Mouse (Mus musculus) limb, embryonic 14.5 days (tissue): ENCODE data around the gene Ly6g5b. TPM values are rescaled to one million over a fixed set of nuclear protein-coding genes. Genes with fewer than 3 reads are reported as not detected.
A peak's percentile ranks its signal among the peaks of the same experiment; 100 is the strongest.

Experiments
- ATAC-seq: fragments of 200-750 bp; cut with Nextera tagmentation; 2 replicates; pipeline ENCODE4 v1.8.0; 2017; ENCODE audit warnings: low read depth, moderate number of reproducible peaks, moderate TSS enrichment; ENCODE audit not compliant: low FRiP score
- DNase-seq: peaks from one replicate; pipeline ENCODE4 v3.0.0-alpha.2; 2015; ENCODE audit warnings: low spot score
- H3K27ac ChIP-seq: fragments of 300-500 bp; sonication (generic); replicated peaks from 2 replicates; pipeline ENCODE4 v1.5.1; 2014; ENCODE audit warnings: low read depth, mild to moderate bottlenecking, low read length, moderate library complexity, mixed read lengths
- H3K27me3 ChIP-seq: fragments of 300-500 bp; sonication (generic); 2 replicates; pipeline ENCODE4 v1.6.1; 2014; ENCODE audit warnings: low read length, mixed read lengths; ENCODE audit not compliant: control insufficient read depth, insufficient read depth
- H3K36me3 ChIP-seq: fragments of 300-500 bp; sonication (generic); 2 replicates; pipeline ENCODE4 v1.6.1; 2014; ENCODE audit warnings: mild to moderate bottlenecking, low read length, moderate library complexity, mixed read lengths; ENCODE audit not compliant: control insufficient read depth, insufficient read depth
- H3K4me1 ChIP-seq: fragments of 300-500 bp; sonication (generic); 2 replicates; pipeline ENCODE4 v1.6.1; 2014; ENCODE audit warnings: antibody characterized with exemption, low read length, mixed read lengths; ENCODE audit not compliant: control insufficient read depth, insufficient read depth
- H3K4me2 ChIP-seq: fragments of 300-500 bp; sonication (generic); replicated peaks from 2 replicates; pipeline ENCODE4 v1.6.1; 2014; ENCODE audit warnings: low read depth, mild to moderate bottlenecking, low read length, moderate library complexity; ENCODE audit not compliant: severe bottlenecking
- H3K4me3 ChIP-seq: fragments of 300-500 bp; sonication (generic); replicated peaks from 2 replicates; pipeline ENCODE4 v1.5.1; 2014; ENCODE audit warnings: low read length
- H3K9ac ChIP-seq: fragments of 300-500 bp; sonication (generic); 2 replicates; pipeline ENCODE4 v1.6.1; 2014; ENCODE audit warnings: mild to moderate bottlenecking, low read depth, low read length, moderate library complexity; ENCODE audit not compliant: severe bottlenecking
- H3K9me3 ChIP-seq: fragments of 300-500 bp; sonication (generic); 2 replicates; pipeline ENCODE4 v1.6.1; 2016; ENCODE audit warnings: low read length; ENCODE audit not compliant: control insufficient read depth
- POLR2A ChIP-seq: fragments of 200-500 bp; IDR thresholded peaks from 2 replicates; pipeline ENCODE4 v1.8.0; 2012; ENCODE audit warnings: inconsistent platforms, mild to moderate bottlenecking, moderate library complexity, borderline replicate concordance; ENCODE audit not compliant: insufficient read depth, insufficient read length; ENCODE audit errors: extremely low read depth
- whole genome bisulfite sequencing: fragments of 180-500 bp; shearing (Covaris S2); extraction: QIAGEN DNeasy Blood & Tissue Kit; methylation state at CpG from one replicate; pipeline ENCODE4 v1.1.7; 2014; 5-methylcytosine and 5-hydroxymethylcytosine counted together
- polyA plus RNA-seq, 2 experiments: library from polyadenylated mRNA; depleted of rRNA in 1 of 2; stranded (reverse) in 1 of 2; unstranded in 1 of 2; fragments of >200 nt; fragmentation: Nextera tagmentation in 1 of 2; extraction: Ambion mirVana in 1 of 2; gene quantifications; 2 replicates each; pipeline versions ENCODE4 v1.2.1 to v1.2.3; 2012 to 2014

The Ly6g5b gene
- polyA plus RNA-seq, 2 experiments, result 0.59 to 2.1 TPM

GRCm38 (mm10) chr17:35082841-35083576 lies 32.2 kb downstream of the Ly6g5b start:
- no peaks in the 10 kb centered on the region for H3K36me3 ChIP-seq
- H3K4me3 ChIP-seq, result no peak overlapping the region
- no peak overlapping the region for H3K27ac ChIP-seq
- no peak overlapping the region for H3K9ac ChIP-seq
- no peaks in the 10 kb centered on the region for H3K9me3 ChIP-seq
- H3K4me2 ChIP-seq, result no peak overlapping the region
- ATAC-seq (no peak), DNase-seq (no peak)
- no peak for TF ChIP-seq POLR2A
- WGBS, result 80% methylated on average over 16 of the region's 16 CpGs
- peaks cover under 1% of the 10 kb centered on the region; the same call in 1 of the 2 replicates for H3K4me1 ChIP-seq
- H3K27me3 ChIP-seq, result no peaks in the 10 kb centered on the region

- H3K4me3 ChIP-seq, result no peak overlapping the region
- H3K9ac ChIP-seq, result no peak overlapping the region
- no peaks in the 10 kb centered on the region for H3K36me3 ChIP-seq
- ATAC-seq (no peak), DNase-seq (no peak)
- H3K4me2 ChIP-seq, result no peak overlapping the region
- H3K27me3 ChIP-seq, result no peaks in the 10 kb centered on the region
- H3K9me3 ChIP-seq, result no peaks in the 10 kb centered on the region
- no peak for TF ChIP-seq POLR2A
- 94% methylated on average over 4 of the region's 4 CpGs for WGBS
- H3K27ac ChIP-seq, result no peak overlapping the region
- peaks cover 5% of the 10 kb centered on the region; the same call in 1 of the 2 replicates for H3K4me1 ChIP-seq
These were observed 34.5 kb downstream of the Ly6g5b start for GRCm38 (mm10) chr17:35080710-35081109.

GRCm38 (mm10) chr17:35080248-35080647 lies 35.0 kb downstream of the Ly6g5b start:
- Histone ChIP-seq H3K4me1 (peaks cover 5% of the 10 kb centered on the region; the same call in 1 of the 2 replicates), H3K27me3 (no peaks in the 10 kb centered on the region), H3K36me3 (no peaks in the 10 kb centered on the region), H3K27ac (no peak overlapping the region), H3K4me2 (no peak overlapping the region), H3K9me3 (no peaks in the 10 kb centered on the region), H3K9ac (no peak overlapping the region), H3K4me3 (no peak overlapping the region)
- DNase-seq (no peak), ATAC-seq (no peak)
- WGBS, result 49% methylated on average over 6 of the region's 6 CpGs
- TF ChIP-seq POLR2A, result no peak

- Histone ChIP-seq H3K4me1 (peaks cover 5% of the 10 kb centered on the region; the same call in 1 of the 2 replicates), H3K9ac (no peak overlapping the region), H3K27ac (no peak overlapping the region), H3K4me3 (no peak overlapping the region), H3K36me3 (no peaks in the 10 kb centered on the region), H3K27me3 (no peaks in the 10 kb centered on the region), H3K9me3 (no peaks in the 10 kb centered on the region), H3K4me2 (no peak overlapping the region)
- ATAC-seq (no peak), DNase-seq (no peak)
- TF ChIP-seq POLR2A, result no peak
- 72% methylated on average over 9 of the region's 9 CpGs for WGBS
These were observed 35.5 kb downstream of the Ly6g5b start for GRCm38 (mm10) chr17:35079778-35080177.

DNA sequence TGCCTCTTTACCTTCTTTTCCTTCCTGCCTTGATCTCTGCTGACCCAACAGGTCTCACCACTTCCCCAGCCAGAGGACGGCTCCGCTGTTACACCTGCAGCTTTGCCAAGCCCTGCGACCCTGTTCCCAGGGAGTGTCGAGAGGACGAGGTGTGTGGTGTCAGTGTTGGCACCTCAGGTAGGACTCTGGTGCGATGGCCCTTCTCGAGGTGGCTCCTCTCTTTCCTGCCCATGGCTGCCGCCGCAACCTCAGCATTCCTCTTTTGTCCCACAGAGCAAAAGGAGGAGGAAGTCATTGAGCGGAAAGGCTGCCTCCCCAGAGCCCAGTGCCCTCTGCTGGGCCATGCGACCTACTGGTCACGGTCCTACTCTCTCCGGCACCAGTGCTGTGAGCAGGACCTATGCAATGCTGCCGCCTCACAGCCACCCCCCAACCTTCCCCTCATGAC lies 37.4 kb downstream of the Ly6g5b start, which contains the start of gene Ly6g6d:
TSS of gene Ly6g6d (minus strand) at position 280 of the 448 bp plus-strand sequence.
- Histone ChIP-seq H3K4me2 (no peak within 1 kb of the TSS), H3K4me3 (no peak within 1 kb of the TSS), H3K4me1 (peaks cover 8% of the 10 kb centered on the region; the same call in 1 of the 2 replicates), H3K27me3 (no peaks in the 10 kb centered on the region), H3K9ac (0 out of 2 replicates have a peak within 1 kb of the TSS, but pooled peaks have one; percentile 18), H3K36me3 (no peaks in the 10 kb centered on the region), H3K27ac (no peak within 1 kb of the TSS), H3K9me3 (no peaks in the 10 kb centered on the region)
- 12% methylated on average over 14 of the region's 14 CpGs for WGBS
- no peak for ATAC-seq
- DNase-seq, result no peak
- no peak for TF ChIP-seq POLR2A
